Mouse (Mus musculus): ENCODE measurements around the gene Ttbk1. TPM values are rescaled to one million over a fixed set of nuclear protein-coding genes. Genes with fewer than 3 reads are reported as not detected.

The Ttbk1 gene
- total RNA-seq, 2 experiments from 2014 or later = 133 to 141 TPM

- DNase-seq (ENCODE audit: low spot score in 2 of 2) = no peak
- intact Hi-C loops (cut with DNase I) = no loop called here
Observed at GRCm38 (mm10) chr17:46433627-46434026, 53.8 kb downstream of the Ttbk1 start.

- DNase-seq (ENCODE audit: low spot score in 2 of 2) = no peak
- intact Hi-C loops (cut with DNase I) = no loop called here
Observed at GRCm38 (mm10) chr17:46428761-46429414, 58.6 kb downstream of the Ttbk1 start, which contains the start of gene Crip3. TSS of gene Crip3 (plus strand) at chr17:46428926.

DNA sequence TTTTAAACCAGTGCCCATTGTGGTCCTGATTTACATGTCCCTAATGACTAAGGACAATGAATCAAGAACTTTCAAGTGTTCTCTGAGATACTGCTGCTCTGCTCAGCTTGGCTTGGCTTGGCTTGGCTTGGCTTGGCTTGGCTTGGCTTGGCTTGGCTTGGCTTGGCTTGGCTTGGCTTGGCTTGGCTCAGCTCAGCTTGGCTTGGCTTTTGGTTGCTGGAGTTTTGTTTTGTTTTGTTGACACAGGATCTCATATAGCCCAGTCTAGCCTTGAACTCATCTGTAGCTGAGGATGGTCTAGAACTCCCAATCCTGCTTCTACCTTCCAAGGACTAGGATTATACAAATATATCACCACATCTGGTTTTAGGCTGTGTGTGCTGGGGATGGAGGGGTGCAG lies 61.0 kb downstream of the Ttbk1 start:
- intact Hi-C loops (cut with DNase I) = no loop called here
- DNase-seq (ENCODE audit: low spot score in 2 of 2) = no peak

DNA sequence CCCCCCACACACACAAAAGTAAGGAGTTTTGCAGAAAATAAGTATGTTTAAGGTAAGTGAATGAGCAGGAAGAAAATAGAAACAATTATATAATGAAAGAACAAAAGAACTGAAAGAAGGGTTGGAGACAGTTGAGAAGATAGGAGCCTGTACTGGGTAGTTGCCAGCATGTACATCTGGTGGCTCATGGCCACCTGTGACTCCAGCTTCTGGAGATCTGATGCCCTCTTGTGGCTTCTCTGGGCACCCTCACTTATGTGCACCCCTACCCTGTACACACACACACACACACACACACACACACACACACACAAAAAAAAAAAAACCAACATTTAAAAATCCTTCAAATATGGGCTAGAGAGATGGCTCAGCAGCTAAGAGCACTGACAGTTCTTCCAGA lies 67.8 kb downstream of the Ttbk1 start:
- no peak for DNase-seq (ENCODE audit: low spot score in 2 of 2)
- intact Hi-C loops (cut with DNase I) = no loop called here

GRCm38 (mm10) chr17:46418628-46419027 lies 68.8 kb downstream of the Ttbk1 start:
- peak in 1 of 2 experiments; percentile 37 for DNase-seq (ENCODE audit: low spot score in 2 of 2)
- intact Hi-C loops (cut with DNase I) = no loop called here

DNA sequence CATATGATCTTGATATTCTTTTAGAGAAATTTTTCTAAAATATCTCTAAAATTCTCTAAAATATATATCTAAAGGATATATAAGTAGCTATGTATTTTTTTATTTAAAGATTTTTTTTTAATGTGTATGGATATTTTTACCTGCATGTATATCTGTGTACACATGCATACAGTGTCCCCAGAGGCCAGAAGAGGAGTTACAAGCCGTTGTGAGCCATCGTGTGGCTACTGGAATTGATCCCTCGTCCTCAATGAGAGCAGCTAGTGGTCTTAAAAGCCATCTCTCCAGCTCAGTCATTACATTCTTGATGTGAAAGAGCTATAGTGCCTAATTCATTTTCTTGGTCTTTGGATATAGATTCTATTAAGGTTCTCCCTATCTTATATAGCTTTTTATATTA lies 79.0 kb downstream of the Ttbk1 start:
- intact Hi-C loops (cut with DNase I) = loop anchor here (10.0 kb wide), 1 partner anchor 224 kb away; no protein-coding TSS in a partner anchor
- no peak for DNase-seq (ENCODE audit: low spot score in 2 of 2)

DNA sequence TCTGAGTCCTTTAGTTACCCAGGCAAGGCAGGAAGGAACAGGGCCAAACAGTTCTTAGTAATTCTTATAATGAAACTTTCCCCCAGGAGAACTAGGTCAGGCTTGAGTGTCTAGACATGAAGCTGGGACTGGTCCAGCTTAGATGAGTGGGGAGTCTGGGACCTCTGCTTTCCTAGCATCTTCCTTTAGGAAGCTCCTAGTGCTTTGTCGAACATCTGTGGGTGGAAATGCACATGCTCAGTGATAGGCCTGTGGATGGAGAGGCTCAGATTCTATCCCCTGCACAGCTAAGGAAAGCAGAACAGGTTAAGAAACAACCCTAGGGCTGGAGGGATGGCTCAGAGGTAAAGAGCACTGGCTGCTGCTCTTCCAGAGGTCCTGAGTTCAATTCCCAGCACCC lies 92.8 kb downstream of the Ttbk1 start:
- peak in 1 of 2 experiments; percentile 43 for DNase-seq (ENCODE audit: low spot score in 2 of 2)
- intact Hi-C loops (cut with DNase I) = loop anchor here (5.0 kb wide), 1 partner anchor 127 kb away; no protein-coding TSS in a partner anchor

DNA sequence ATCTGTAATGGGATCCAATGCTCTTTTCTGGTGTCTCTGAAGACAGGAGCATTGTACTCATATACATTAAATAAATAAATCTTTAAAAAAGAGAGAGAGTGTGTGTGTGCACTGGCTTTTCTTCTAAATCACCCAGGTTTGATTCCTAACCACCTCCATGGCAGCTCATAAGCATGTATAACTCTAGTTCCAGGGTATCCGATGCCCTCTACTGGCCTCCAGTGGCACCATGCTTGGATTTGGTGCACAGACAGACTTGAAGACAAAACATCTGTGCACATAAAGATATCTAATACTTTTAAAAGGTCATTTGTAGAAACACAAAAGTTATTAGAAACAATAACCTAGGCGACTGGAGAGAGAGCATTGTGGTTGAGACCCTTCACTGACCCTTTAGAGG lies 94.5 kb downstream of the Ttbk1 start:
- intact Hi-C loops (cut with DNase I) = loop anchor here (5.0 kb wide), 1 partner anchor 126 kb away; no protein-coding TSS in a partner anchor
- DNase-seq (ENCODE audit: low spot score in 2 of 2) = peak in 1 of 2 experiments; percentile 42

Other genes starting within 250 kb of the Ttbk1 start
- gene Polr1c, start 239.6 kb downstream of the Ttbk1 start, total RNA-seq (2021) = 10 to 100 TPM; 33.9 to 35.5 TPM
- 10 to 100 TPM; 95.5 to 95.9 TPM for gene Yipf3, start 239.6 kb downstream of the Ttbk1 start, total RNA-seq (2021)
- 10 to 100 TPM; 72.9 to 79.7 TPM for gene Lrrc73, start 234.1 kb downstream of the Ttbk1 start, total RNA-seq (2021)
- gene Tjap1, start 204.6 kb downstream of the Ttbk1 start, total RNA-seq (2021) = 10 to 100 TPM; 43.9 to 44.9 TPM
- gene Dlk2, start 190.3 kb downstream of the Ttbk1 start, total RNA-seq (2021) = 10 to 100 TPM; 57.3 to 61.6 TPM
- 10 to 100 TPM in 1 of 2 experiments, 1 to 10 TPM in 1; 8.6 to 11.5 TPM for gene Abcc10, start 159.3 kb downstream of the Ttbk1 start, total RNA-seq (2021)
- gene Zfp318, start 103.9 kb downstream of the Ttbk1 start, total RNA-seq (2021) = 10 to 100 TPM; 58.8 to 67.8 TPM
- 1 to 10 TPM; 6.2 to 6.6 TPM for gene Crip3, start 58.7 kb downstream of the Ttbk1 start, total RNA-seq (2021)
- gene Slc22a7, start 49.2 kb downstream of the Ttbk1 start, total RNA-seq (2021) = under 1 TPM in 1 of 2 experiments, not detected in 1; 0.25 TPM
- 1 to 10 TPM; 3.2 to 3.6 TPM for gene Dnph1, start 9.0 kb upstream of the Ttbk1 start, total RNA-seq (2021)
- 10 to 100 TPM; 55.8 to 59.3 TPM for gene Cul9, start 58.7 kb upstream of the Ttbk1 start, total RNA-seq (2021)
- gene Srf, start 68.5 kb upstream of the Ttbk1 start, total RNA-seq (2021) = 10 to 100 TPM; 58.8 to 63.8 TPM
- gene Ptk7, start 141.8 kb upstream of the Ttbk1 start, total RNA-seq (2021) = 10 to 100 TPM in 1 of 2 experiments, 1 to 10 TPM in 1; 9.5 to 10.5 TPM
- 10 to 100 TPM; 17.8 to 20.4 TPM for gene Klc4, start 158.3 kb upstream of the Ttbk1 start, total RNA-seq (2021)
- gene Mrpl2, start 158.6 kb upstream of the Ttbk1 start, total RNA-seq (2021) = 10 to 100 TPM; 51.0 to 51.5 TPM
- 10 to 100 TPM; 25.6 to 27.1 TPM for gene Cul7, start 162.7 kb upstream of the Ttbk1 start, total RNA-seq (2021)
- 10 to 100 TPM; 17.1 to 18.2 TPM for gene Rrp36, start 186.7 kb upstream of the Ttbk1 start, total RNA-seq (2021)
- gene Mea1, start 191.1 kb upstream of the Ttbk1 start, total RNA-seq (2021) = 100 to 1,000 TPM; 117 to 123 TPM
- 100 to 1,000 TPM; 211 to 226 TPM for gene Klhdc3, start 193.2 kb upstream of the Ttbk1 start, total RNA-seq (2021)
- gene Ppp2r5d, start 217.4 kb upstream of the Ttbk1 start, total RNA-seq (2021) = 10 to 100 TPM; 81.2 to 91.0 TPM
- gene Pex6, start 223.8 kb upstream of the Ttbk1 start, total RNA-seq (2021) = 10 to 100 TPM; 48.1 to 49.1 TPM
- under 1 TPM; 0.48 to 0.57 TPM for gene Gnmt, start 241.5 kb upstream of the Ttbk1 start, total RNA-seq (2021)

Data from left cerebral cortex, postnatal 25 days (tissue).